Mouse (Mus musculus) adrenal gland (tissue): ENCODE measurements around the gene Socs3.

Experiments
- intact Hi-C: fragments of 180-260 bp; cut with DNase I; formaldehyde crosslinking; loops from one replicate; pipeline ENCODE4 v1.15.1; 2025

The Socs3 gene

DNA sequence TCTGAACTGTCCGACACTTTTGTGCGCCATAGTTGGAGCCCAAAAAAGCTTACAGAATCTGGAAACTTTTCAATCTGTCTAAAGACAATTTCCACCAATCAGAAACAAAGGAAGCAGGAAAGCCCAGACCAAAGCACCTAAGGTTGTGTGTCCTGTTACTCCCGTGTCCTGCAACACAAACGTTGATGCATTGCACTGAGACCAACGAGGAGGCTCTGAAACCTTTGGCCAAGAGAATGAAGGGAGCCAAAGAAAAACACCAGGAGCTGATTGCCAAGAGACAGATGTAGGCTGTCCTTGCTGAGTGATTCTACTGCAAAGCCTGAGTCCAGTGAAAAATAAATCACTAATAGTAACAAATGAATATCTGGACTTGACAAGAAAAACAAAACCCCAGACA, 3.7 kb upstream of the Socs3 start:
- intact Hi-C loops = loop anchor here (5.0 kb wide), 1 partner anchor 101 kb away; the partner anchor contains the start of gene Tha1

- intact Hi-C loops = loop anchor here (5.0 kb wide), 1 partner anchor 101 kb away; the partner anchor contains the start of gene Tha1
Observed at GRCm38 (mm10) chr11:117972656-117973558, 3.1 kb upstream of the Socs3 start.

- intact Hi-C loops = loop anchor here (5.0 kb wide), 1 partner anchor 99 kb away; the partner anchor contains the start of gene Tha1
Observed at GRCm38 (mm10) chr11:117971646-117972242, 1.9 kb upstream of the Socs3 start.

GRCm38 (mm10) chr11:117971100-117971499, 1.3 kb upstream of the Socs3 start:
- intact Hi-C loops = loop anchor here (5.0 kb wide), 1 partner anchor 99 kb away; the partner anchor contains the start of gene Tha1

DNA sequence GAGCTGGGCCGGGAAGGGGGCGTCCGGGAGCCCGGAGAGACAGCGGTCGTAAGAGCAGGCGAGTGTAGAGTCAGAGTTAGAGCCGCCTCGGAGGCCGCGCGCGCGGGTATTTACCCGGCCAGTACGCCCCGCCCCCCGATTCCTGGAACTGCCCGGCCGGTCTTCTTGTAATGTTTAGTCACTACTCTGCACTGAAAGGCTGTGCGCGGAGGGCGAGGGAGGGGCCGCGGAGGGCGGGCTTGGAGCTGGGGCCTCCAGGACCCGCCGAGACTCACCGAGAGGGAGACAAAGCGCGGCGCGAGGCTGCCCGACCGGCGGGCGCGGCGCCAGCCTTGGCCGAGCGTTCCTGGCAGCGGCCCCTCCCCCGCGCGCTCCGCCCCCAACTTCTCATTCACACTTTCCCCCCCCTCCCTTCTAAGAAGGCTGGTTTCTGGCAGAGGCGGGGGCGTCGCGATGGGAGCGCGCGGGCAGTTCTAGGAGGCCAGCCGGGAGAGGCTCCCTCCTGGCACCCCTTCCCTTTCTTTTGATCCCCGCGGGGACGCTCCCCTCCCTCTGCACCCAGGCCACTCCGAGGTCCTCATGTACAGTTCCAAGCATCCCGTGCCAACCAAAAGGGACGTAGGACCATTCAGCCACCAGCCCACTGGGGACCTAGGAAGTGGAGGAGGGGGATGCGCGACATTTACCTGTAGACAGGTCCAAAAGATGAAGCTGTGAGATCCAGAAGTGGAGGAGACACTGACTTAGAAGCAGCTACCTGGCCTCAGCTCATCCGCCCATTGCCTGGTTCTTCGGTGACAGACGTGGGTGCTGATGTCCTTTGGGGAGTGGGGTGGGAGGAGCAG, 525 bp downstream of the Socs3 start:
- intact Hi-C loops = loop anchor here (2.0 kb wide), 1 partner anchor 57 kb away; no protein-coding TSS in a partner anchor

DNA sequence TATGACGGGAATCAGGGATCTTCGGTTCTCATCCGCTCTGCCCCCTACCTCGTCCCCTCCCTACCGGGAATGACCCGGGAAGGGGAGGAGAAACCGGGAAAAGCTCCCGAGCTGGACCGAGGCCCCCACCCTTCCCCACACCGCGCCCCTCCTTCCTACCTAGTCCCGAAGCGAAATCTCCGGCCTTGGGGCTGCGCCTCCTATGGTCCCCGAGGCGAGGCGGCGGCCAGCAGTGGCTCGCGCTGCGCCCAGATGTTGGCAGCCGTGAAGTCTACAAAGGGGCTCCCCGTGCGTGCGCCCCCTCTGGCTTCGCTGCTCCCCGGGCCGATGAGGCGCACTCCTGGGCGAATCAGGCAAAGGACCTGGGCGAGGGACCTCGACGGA, 1.1 kb downstream of the Socs3 start:
- intact Hi-C loops = loop anchor here (2.0 kb wide), 1 partner anchor 56 kb away; no protein-coding TSS in a partner anchor

GRCm38 (mm10) chr11:117968016-117968671, 1.7 kb downstream of the Socs3 start:
- intact Hi-C loops = loop anchor here (2.0 kb wide), 1 partner anchor 55 kb away; no protein-coding TSS in a partner anchor

DNA sequence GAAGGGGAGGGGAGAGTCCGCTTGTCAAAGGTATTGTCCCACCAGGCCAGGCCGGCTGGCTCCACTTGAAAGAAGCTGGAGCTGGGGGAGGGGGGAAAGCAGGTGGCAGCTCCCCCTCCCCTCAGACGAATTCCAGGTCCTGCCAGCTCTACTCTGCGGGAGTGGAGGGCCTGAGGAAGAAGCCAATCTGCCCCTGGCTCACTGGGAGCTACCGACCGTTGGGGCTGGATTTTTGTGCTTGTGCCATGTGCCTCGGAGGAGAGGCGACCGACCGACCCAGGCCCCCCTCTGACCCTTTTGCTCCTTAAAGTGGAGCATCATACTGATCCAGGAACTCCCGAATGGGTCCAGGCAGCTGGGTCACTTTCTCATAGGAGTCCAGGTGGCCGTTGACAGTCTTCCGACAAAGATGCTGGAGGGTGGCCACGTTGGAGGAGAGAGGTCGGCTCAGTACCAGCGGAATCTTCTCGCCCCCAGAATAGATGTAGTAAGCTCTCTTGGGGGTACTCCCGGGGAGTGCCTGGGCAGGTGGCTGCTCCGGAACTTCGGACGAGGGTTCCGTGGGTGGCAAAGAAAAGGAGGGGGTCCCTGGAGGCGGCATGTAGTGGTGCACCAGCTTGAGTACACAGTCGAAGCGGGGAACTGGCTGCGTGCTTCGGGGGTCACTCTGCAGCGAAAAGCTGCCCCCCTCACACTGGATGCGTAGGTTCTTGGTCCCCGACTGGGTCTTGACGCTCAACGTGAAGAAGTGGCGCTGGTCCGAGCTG, 2.4 kb downstream of the Socs3 start:
- intact Hi-C loops = loop anchor here (2.0 kb wide), 1 partner anchor 55 kb away; no protein-coding TSS in a partner anchor

- intact Hi-C loops = no loop called here
Observed at GRCm38 (mm10) chr11:117966506-117967100, 3.2 kb downstream of the Socs3 start.

GRCm38 (mm10) chr11:117965561-117965981, 4.3 kb downstream of the Socs3 start:
- intact Hi-C loops = no loop called here

DNA sequence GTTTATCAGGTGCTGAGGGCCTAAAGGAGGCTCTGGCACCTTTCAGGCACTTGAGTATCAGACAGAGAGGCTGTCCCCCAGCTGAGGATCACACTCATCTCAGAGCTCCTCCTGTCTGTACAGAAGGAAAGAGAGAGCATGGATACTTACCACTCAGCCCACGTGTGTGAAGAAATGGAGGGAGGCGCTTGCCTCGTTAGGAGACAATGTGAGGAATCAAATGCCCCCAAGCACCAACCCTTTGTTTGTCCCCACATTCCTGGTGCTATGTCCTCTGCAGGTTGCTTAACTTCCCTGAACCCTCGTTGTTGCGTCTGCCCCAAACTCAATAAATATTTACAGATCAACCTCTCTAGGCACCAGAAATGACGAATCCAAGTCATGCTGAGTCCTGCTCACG, 4.8 kb downstream of the Socs3 start:
- intact Hi-C loops = no loop called here

DNA sequence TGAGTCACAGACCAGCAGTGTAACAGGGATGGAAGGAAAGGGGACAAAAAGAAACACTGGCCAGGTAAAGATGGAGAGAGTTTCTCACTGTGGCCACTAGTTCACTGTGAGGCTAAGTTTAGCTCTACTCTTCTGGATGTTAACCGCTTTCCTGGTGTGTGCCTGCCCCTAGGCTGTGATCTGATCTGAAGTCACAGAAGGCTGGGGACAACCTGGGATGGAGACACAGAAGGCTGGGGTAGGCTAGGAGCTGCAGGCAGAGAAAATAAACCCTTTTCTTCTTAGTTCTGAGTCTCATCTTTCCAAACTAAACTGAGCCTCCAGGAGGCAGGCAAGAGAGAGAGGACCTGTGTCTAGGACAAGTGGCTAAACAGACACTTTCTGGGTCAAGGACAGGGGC, 5.6 kb downstream of the Socs3 start:
- intact Hi-C loops = no loop called here

GRCm38 (mm10) chr11:117963872-117964271, 6.0 kb downstream of the Socs3 start:
- intact Hi-C loops = no loop called here

- intact Hi-C loops = no loop called here
Observed at GRCm38 (mm10) chr11:117963091-117963793, 6.6 kb downstream of the Socs3 start.

- intact Hi-C loops = no loop called here
Observed at GRCm38 (mm10) chr11:117962228-117963067, 7.4 kb downstream of the Socs3 start.

- intact Hi-C loops = no loop called here
Observed at GRCm38 (mm10) chr11:117960601-117961000, 9.2 kb downstream of the Socs3 start.

DNA sequence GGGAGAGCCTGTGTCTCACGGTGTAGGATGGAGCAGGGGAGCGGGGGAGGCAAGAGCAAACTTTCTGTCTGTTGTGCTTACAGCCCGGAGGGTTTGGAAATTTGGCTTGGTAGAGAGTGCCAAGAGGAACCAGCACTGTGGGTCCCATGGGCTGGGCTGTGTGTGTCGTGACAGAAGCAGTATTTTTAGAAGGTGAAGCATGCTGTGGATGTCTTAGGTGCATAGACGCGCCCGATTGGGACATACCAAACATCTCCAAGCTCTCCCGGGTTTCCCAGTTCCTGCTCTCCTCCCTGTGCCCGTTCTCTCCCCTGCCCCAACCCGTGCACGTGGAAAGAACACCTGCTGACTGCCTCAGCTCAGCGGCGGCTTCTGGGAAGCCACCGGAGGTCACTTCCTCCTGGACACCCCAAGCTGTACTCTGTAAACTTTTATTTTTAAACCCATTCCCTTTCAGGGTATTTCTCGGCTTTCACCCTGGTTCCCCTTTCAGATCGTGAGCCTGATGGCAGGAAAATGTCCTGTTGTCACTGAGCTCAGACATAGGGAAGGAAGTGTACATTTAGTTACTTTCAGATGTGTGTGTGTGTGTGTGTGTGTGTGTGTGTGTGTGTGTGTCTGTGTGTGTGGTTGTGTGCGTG, 10.0 kb downstream of the Socs3 start:
- intact Hi-C loops = no loop called here
